Mouse (Mus musculus): Measurements from ENCODE around the gene Ptger1. TPM values are rescaled to one million over a fixed set of nuclear protein-coding genes. Genes with fewer than 3 reads are reported as not detected.
A peak's percentile ranks its signal among the peaks of the same experiment; 100 is the strongest.

Gene Ptger1
- polyA plus RNA-seq, 1 experiment from 2014 or later = 5.6 TPM

GRCm38 (mm10) chr8:83652744-83653661, 13.5 kb upstream of the Ptger1 start:
- DNase-seq (ENCODE audit: low spot score) = peak; percentile 78

GRCm38 (mm10) chr8:83653662-83654017, 12.8 kb upstream of the Ptger1 start:
- WGBS = 26% methylated on average over 10 of the region's 10 CpGs
- TF ChIP-seq EP300 (optimal IDR thresholded peaks at IDR 0.05) = no peak
- no peak for TF ChIP-seq CTCF (IDR thresholded peaks at IDR 0.05; ENCODE audit: low read depth)

More at GRCm38 (mm10) chr8:83652744-83653661, 13.5 kb upstream of the Ptger1 start:
- ATAC-seq (ENCODE audit: low FRiP score, low TSS enrichment) = peak; percentile 35
- Histone ChIP-seq H3K9me3 (ENCODE audit: control insufficient read depth, low read length) (no peaks in the 10 kb centered on the region), H3K27me3 (ENCODE audit: control insufficient read depth, insufficient read depth, low read length) (no peaks in the 10 kb centered on the region), H3K4me2 (replicated peaks; ENCODE audit: low read depth) (peak overlapping the region; percentile 86), H3K9ac (ENCODE audit: low read length) (peak overlapping the region; percentile 89), H3K27ac (replicated peaks) (peak overlapping the region; percentile 93), H3K36me3 (ENCODE audit: control insufficient read depth, insufficient read depth, low read length) (0 out of 2 replicates have a peak, but pooled peaks cover 2% of the 10 kb centered on the region), H3K4me1 (replicated peaks; ENCODE audit: control insufficient read depth, insufficient read depth) (no peaks in the 10 kb centered on the region), H3K4me3 (ENCODE audit: low read depth, low read length) (peak overlapping the region; percentile 86)
- TF ChIP-seq CTCF (IDR thresholded peaks at IDR 0.05; ENCODE audit: low read depth) (no peak), EP300 (optimal IDR thresholded peaks at IDR 0.05) (no peak)
- 1% methylated on average over 36 of the region's 46 CpGs for WGBS

GRCm38 (mm10) chr8:83654725-83655124, 11.8 kb upstream of the Ptger1 start:
- H3K4me2 ChIP-seq (replicated peaks; ENCODE audit: low read depth) = no peak overlapping the region
- WGBS = 88% methylated on average over 6 of the region's 6 CpGs
- no peaks in the 10 kb centered on the region for H3K4me1 ChIP-seq (replicated peaks; ENCODE audit: control insufficient read depth, insufficient read depth)
- H3K9me3 ChIP-seq (ENCODE audit: control insufficient read depth, low read length) = no peaks in the 10 kb centered on the region
- TF ChIP-seq CTCF (IDR thresholded peaks at IDR 0.05; ENCODE audit: low read depth) (no peak), EP300 (optimal IDR thresholded peaks at IDR 0.05) (no peak)
- ATAC-seq (ENCODE audit: low FRiP score, low TSS enrichment) = no peak
- H3K9ac ChIP-seq (ENCODE audit: low read length) = no peak overlapping the region
- H3K27ac ChIP-seq (replicated peaks) = no peak overlapping the region
- H3K4me3 ChIP-seq (ENCODE audit: low read depth, low read length) = no peak overlapping the region
- H3K36me3 ChIP-seq (ENCODE audit: control insufficient read depth, insufficient read depth, low read length) = 0 out of 2 replicates have a peak, but pooled peaks cover 2% of the 10 kb centered on the region
- DNase-seq (ENCODE audit: low spot score) = no peak
- H3K27me3 ChIP-seq (ENCODE audit: control insufficient read depth, insufficient read depth, low read length) = no peaks in the 10 kb centered on the region

More at GRCm38 (mm10) chr8:83653662-83654017, 12.8 kb upstream of the Ptger1 start:
- Histone ChIP-seq H3K36me3 (ENCODE audit: control insufficient read depth, insufficient read depth, low read length) (0 out of 2 replicates have a peak, but pooled peaks cover 2% of the 10 kb centered on the region), H3K27me3 (ENCODE audit: control insufficient read depth, insufficient read depth, low read length) (no peaks in the 10 kb centered on the region), H3K4me2 (replicated peaks; ENCODE audit: low read depth) (peak overlapping the region; percentile 86), H3K9ac (ENCODE audit: low read length) (no peak overlapping the region), H3K4me1 (replicated peaks; ENCODE audit: control insufficient read depth, insufficient read depth) (no peaks in the 10 kb centered on the region), H3K4me3 (ENCODE audit: low read depth, low read length) (peak overlapping the region; percentile 86), H3K9me3 (ENCODE audit: control insufficient read depth, low read length) (no peaks in the 10 kb centered on the region), H3K27ac (replicated peaks) (peak overlapping the region; percentile 10)
- ATAC-seq (ENCODE audit: low FRiP score, low TSS enrichment) = no peak
- no peak for DNase-seq (ENCODE audit: low spot score)

- Histone ChIP-seq H3K4me2 (replicated peaks; ENCODE audit: low read depth) (no peak overlapping the region), H3K27me3 (ENCODE audit: control insufficient read depth, insufficient read depth, low read length) (no peaks in the 10 kb centered on the region), H3K9me3 (ENCODE audit: control insufficient read depth, low read length) (no peaks in the 10 kb centered on the region), H3K27ac (replicated peaks) (no peak overlapping the region), H3K4me3 (ENCODE audit: low read depth, low read length) (no peak overlapping the region), H3K4me1 (replicated peaks; ENCODE audit: control insufficient read depth, insufficient read depth) (peaks cover 9% of the 10 kb centered on the region), H3K36me3 (ENCODE audit: control insufficient read depth, insufficient read depth, low read length) (0 out of 2 replicates have a peak, but pooled peaks cover 2% of the 10 kb centered on the region), H3K9ac (ENCODE audit: low read length) (no peak overlapping the region)
- ATAC-seq (ENCODE audit: low FRiP score, low TSS enrichment) (no peak), DNase-seq (ENCODE audit: low spot score) (no peak)
- TF ChIP-seq EP300 (optimal IDR thresholded peaks at IDR 0.05) = no peak
- no peak for TF ChIP-seq CTCF (IDR thresholded peaks at IDR 0.05; ENCODE audit: low read depth)
- WGBS = 84% methylated on average over 9 of the region's 9 CpGs
These were observed 10.4 kb upstream of the Ptger1 start for GRCm38 (mm10) chr8:83656043-83656442.

- TF ChIP-seq CTCF (IDR thresholded peaks at IDR 0.05; ENCODE audit: low read depth) = peak; percentile 58
- TF ChIP-seq EP300 (optimal IDR thresholded peaks at IDR 0.05) = no peak
- Histone ChIP-seq H3K9me3 (ENCODE audit: control insufficient read depth, low read length) (no peaks in the 10 kb centered on the region), H3K4me1 (replicated peaks; ENCODE audit: control insufficient read depth, insufficient read depth) (peaks cover 12% of the 10 kb centered on the region), H3K27me3 (ENCODE audit: control insufficient read depth, insufficient read depth, low read length) (no peaks in the 10 kb centered on the region), H3K36me3 (ENCODE audit: control insufficient read depth, insufficient read depth, low read length) (0 out of 2 replicates have a peak, but pooled peaks cover 2% of the 10 kb centered on the region), H3K4me3 (ENCODE audit: low read depth, low read length) (no peak overlapping the region), H3K9ac (ENCODE audit: low read length) (no peak overlapping the region), H3K27ac (replicated peaks) (0 out of 2 replicates have a peak overlapping the region, but pooled peaks have one; percentile 8), H3K4me2 (replicated peaks; ENCODE audit: low read depth) (no peak overlapping the region)
- ATAC-seq (ENCODE audit: low FRiP score, low TSS enrichment) (no peak), DNase-seq (ENCODE audit: low spot score) (peak; percentile 20)
- 75% methylated on average over 13 of the region's 13 CpGs for WGBS
These were observed 9.8 kb upstream of the Ptger1 start for GRCm38 (mm10) chr8:83656484-83657246.

Data from stomach, postnatal 0 days (tissue).